Mouse (Mus musculus): ENCODE measurements around the gene Arfgef3. TPM values are rescaled to one million over a fixed set of nuclear protein-coding genes. Genes with fewer than 3 reads are reported as not detected.
A peak's percentile ranks its signal among the peaks of the same experiment; 100 is the strongest.

The Arfgef3 gene
- polyA plus RNA-seq, 1 experiment from 2014 or later, result 0.05 TPM

- Histone ChIP-seq H3K27ac (ENCODE audit: low read length) (no peak overlapping the region), H3K9ac (ENCODE audit: low read depth, low read length) (no peak overlapping the region), H3K4me1 (ENCODE audit: control insufficient read depth, low read depth, low read length) (no peaks in the 10 kb centered on the region), H3K9me3 (replicated peaks; ENCODE audit: control insufficient read depth, low read length) (no peaks in the 10 kb centered on the region), H3K36me3 (ENCODE audit: control insufficient read depth, insufficient read depth) (no peaks in the 10 kb centered on the region), H3K4me2 (ENCODE audit: low read depth, low read length) (no peak overlapping the region), H3K27me3 (ENCODE audit: control insufficient read depth, insufficient read depth, low read depth, low read length) (no peaks in the 10 kb centered on the region), H3K4me3 (ENCODE audit: low read depth, low read length) (no peak overlapping the region)
- no peak for ATAC-seq (ENCODE audit: low read depth)
- WGBS (ENCODE audit: insufficient replicate concordance), result 58% methylated on average over 2 of the region's 2 CpGs
These were observed 43.6 kb downstream of the Arfgef3 start for GRCm38 (mm10) chr10:18700117-18700516.

- H3K27ac ChIP-seq (ENCODE audit: low read length), result no peak overlapping the region
- H3K9me3 ChIP-seq (replicated peaks; ENCODE audit: control insufficient read depth, low read length), result no peaks in the 10 kb centered on the region
- no peak overlapping the region for H3K4me2 ChIP-seq (ENCODE audit: low read depth, low read length)
- no peak for ATAC-seq (ENCODE audit: low read depth)
- no peak overlapping the region for H3K9ac ChIP-seq (ENCODE audit: low read depth, low read length)
- no peaks in the 10 kb centered on the region for H3K4me1 ChIP-seq (ENCODE audit: control insufficient read depth, low read depth, low read length)
- WGBS (ENCODE audit: insufficient replicate concordance), result 63% methylated on average over 2 of the region's 2 CpGs
- no peaks in the 10 kb centered on the region for H3K27me3 ChIP-seq (ENCODE audit: control insufficient read depth, insufficient read depth, low read depth, low read length)
- no peak overlapping the region for H3K4me3 ChIP-seq (ENCODE audit: low read depth, low read length)
- no peaks in the 10 kb centered on the region for H3K36me3 ChIP-seq (ENCODE audit: control insufficient read depth, insufficient read depth)
These were observed 44.6 kb downstream of the Arfgef3 start for GRCm38 (mm10) chr10:18699151-18699550.

- ATAC-seq (ENCODE audit: low read depth), result no peak
- Histone ChIP-seq H3K9me3 (replicated peaks; ENCODE audit: control insufficient read depth, low read length) (no peaks in the 10 kb centered on the region), H3K27ac (ENCODE audit: low read length) (no peak overlapping the region), H3K4me3 (ENCODE audit: low read depth, low read length) (no peak overlapping the region), H3K4me1 (ENCODE audit: control insufficient read depth, low read depth, low read length) (no peaks in the 10 kb centered on the region), H3K9ac (ENCODE audit: low read depth, low read length) (no peak overlapping the region), H3K27me3 (ENCODE audit: control insufficient read depth, insufficient read depth, low read depth, low read length) (no peaks in the 10 kb centered on the region), H3K36me3 (ENCODE audit: control insufficient read depth, insufficient read depth) (no peaks in the 10 kb centered on the region), H3K4me2 (ENCODE audit: low read depth, low read length) (no peak overlapping the region)
- 67% methylated on average over 6 of the region's 6 CpGs for WGBS (ENCODE audit: insufficient replicate concordance)
These were observed 47.3 kb downstream of the Arfgef3 start for GRCm38 (mm10) chr10:18696461-18696860.

- 47% methylated on average over 2 of the region's 2 CpGs for WGBS (ENCODE audit: insufficient replicate concordance)
- Histone ChIP-seq H3K27ac (ENCODE audit: low read length) (no peak overlapping the region), H3K4me1 (ENCODE audit: control insufficient read depth, low read depth, low read length) (no peaks in the 10 kb centered on the region; the same call in 1 of the 2 replicates), H3K36me3 (ENCODE audit: control insufficient read depth, insufficient read depth) (no peaks in the 10 kb centered on the region), H3K9ac (ENCODE audit: low read depth, low read length) (no peak overlapping the region), H3K4me2 (ENCODE audit: low read depth, low read length) (no peak overlapping the region), H3K4me3 (ENCODE audit: low read depth, low read length) (no peak overlapping the region), H3K27me3 (ENCODE audit: control insufficient read depth, insufficient read depth, low read depth, low read length) (no peaks in the 10 kb centered on the region), H3K9me3 (replicated peaks; ENCODE audit: control insufficient read depth, low read length) (no peaks in the 10 kb centered on the region)
- no peak for ATAC-seq (ENCODE audit: low read depth)
These were observed 55.5 kb downstream of the Arfgef3 start for GRCm38 (mm10) chr10:18688234-18688633.

DNA sequence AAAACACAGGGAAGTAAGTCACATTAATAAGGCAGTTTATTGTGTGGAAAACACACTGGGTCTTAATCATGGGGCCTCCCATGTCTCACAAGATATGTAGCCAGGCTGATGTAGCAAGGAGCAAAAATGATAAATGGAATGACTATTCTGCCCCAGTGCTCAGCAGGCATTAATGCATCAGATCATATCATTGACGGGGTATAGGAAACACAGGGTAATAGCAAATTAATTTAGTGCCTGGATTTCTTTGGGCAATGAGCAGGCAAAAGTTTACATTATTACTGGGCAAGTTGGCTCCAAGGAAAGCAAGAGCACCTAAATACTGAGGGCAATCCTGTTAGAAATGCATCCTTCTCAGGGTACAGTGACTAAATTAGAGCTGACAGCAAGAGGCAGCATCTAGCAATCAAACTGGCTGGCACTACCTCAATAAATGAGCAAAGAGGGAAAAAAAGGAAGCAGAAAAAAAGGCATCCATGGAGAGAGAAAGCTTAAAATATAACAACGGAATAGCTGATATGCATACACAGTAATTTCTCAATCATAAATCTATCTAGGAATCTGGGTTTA, 62.3 kb downstream of the Arfgef3 start:
- peak overlapping the region; percentile 59 for H3K27ac ChIP-seq (ENCODE audit: low read length)
- no peak overlapping the region for H3K9ac ChIP-seq (ENCODE audit: low read depth, low read length)
- no peaks in the 10 kb centered on the region for H3K27me3 ChIP-seq (ENCODE audit: control insufficient read depth, insufficient read depth, low read depth, low read length)
- H3K4me2 ChIP-seq (ENCODE audit: low read depth, low read length), result no peak overlapping the region
- no peaks in the 10 kb centered on the region for H3K4me1 ChIP-seq (ENCODE audit: control insufficient read depth, low read depth, low read length)
- H3K36me3 ChIP-seq (ENCODE audit: control insufficient read depth, insufficient read depth), result no peaks in the 10 kb centered on the region
- 63% methylated on average over 2 of the region's 2 CpGs for WGBS (ENCODE audit: insufficient replicate concordance)
- H3K9me3 ChIP-seq (replicated peaks; ENCODE audit: control insufficient read depth, low read length), result no peaks in the 10 kb centered on the region
- no peak for ATAC-seq (ENCODE audit: low read depth)
- H3K4me3 ChIP-seq (ENCODE audit: low read depth, low read length), result no peak overlapping the region

GRCm38 (mm10) chr10:18680661-18681384, 62.9 kb downstream of the Arfgef3 start:
- peak; percentile 56 for ATAC-seq (ENCODE audit: low read depth)

DNA sequence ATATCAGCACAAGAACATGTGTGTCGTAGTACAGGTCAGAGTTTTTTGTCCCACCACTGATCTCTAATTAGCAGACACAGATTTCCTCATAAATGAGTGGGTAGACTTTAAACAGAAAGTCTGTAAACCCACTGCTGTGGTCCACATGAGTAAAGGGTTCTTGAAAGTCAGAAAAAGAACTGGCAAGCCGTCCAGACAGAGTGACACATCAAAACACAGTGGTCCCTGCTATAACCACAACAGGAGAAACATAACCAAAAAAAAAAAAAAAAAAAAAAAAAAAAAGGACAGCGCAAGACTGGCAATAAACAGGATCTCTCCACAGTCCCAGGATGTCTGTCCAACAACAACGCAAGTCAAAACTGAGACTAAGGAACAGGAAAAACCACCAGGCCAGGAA, 64.9 kb downstream of the Arfgef3 start:
- no peak for ATAC-seq (ENCODE audit: low read depth)
- Histone ChIP-seq H3K36me3 (ENCODE audit: control insufficient read depth, insufficient read depth) (no peaks in the 10 kb centered on the region), H3K9me3 (replicated peaks; ENCODE audit: control insufficient read depth, low read length) (no peaks in the 10 kb centered on the region), H3K27ac (ENCODE audit: low read length) (no peak overlapping the region), H3K27me3 (ENCODE audit: control insufficient read depth, insufficient read depth, low read depth, low read length) (no peaks in the 10 kb centered on the region), H3K4me2 (ENCODE audit: low read depth, low read length) (no peak overlapping the region), H3K4me1 (ENCODE audit: control insufficient read depth, low read depth, low read length) (no peaks in the 10 kb centered on the region), H3K4me3 (ENCODE audit: low read depth, low read length) (no peak overlapping the region), H3K9ac (ENCODE audit: low read depth, low read length) (no peak overlapping the region)
- 48% methylated on average over 4 of the region's 4 CpGs for WGBS (ENCODE audit: insufficient replicate concordance)

More at GRCm38 (mm10) chr10:18680661-18681384, 62.9 kb downstream of the Arfgef3 start:
- no peak overlapping the region for H3K4me2 ChIP-seq (ENCODE audit: low read depth, low read length)
- no peaks in the 10 kb centered on the region for H3K27me3 ChIP-seq (ENCODE audit: control insufficient read depth, insufficient read depth, low read depth, low read length)
- no peaks in the 10 kb centered on the region for H3K36me3 ChIP-seq (ENCODE audit: control insufficient read depth, insufficient read depth)
- H3K9me3 ChIP-seq (replicated peaks; ENCODE audit: control insufficient read depth, low read length), result no peaks in the 10 kb centered on the region
- H3K27ac ChIP-seq (ENCODE audit: low read length), result peak overlapping the region; percentile 59
- H3K4me1 ChIP-seq (ENCODE audit: control insufficient read depth, low read depth, low read length), result no peaks in the 10 kb centered on the region
- H3K4me3 ChIP-seq (ENCODE audit: low read depth, low read length), result no peak overlapping the region
- H3K9ac ChIP-seq (ENCODE audit: low read depth, low read length), result no peak overlapping the region
- 40% methylated on average over 3 of the region's 3 CpGs for WGBS (ENCODE audit: insufficient replicate concordance)

GRCm38 (mm10) chr10:18664794-18665193, 79.0 kb downstream of the Arfgef3 start:
- Histone ChIP-seq H3K4me2 (ENCODE audit: low read depth, low read length) (no peak overlapping the region), H3K9ac (ENCODE audit: low read depth, low read length) (no peak overlapping the region), H3K36me3 (ENCODE audit: control insufficient read depth, insufficient read depth) (no peaks in the 10 kb centered on the region), H3K4me1 (ENCODE audit: control insufficient read depth, low read depth, low read length) (no peaks in the 10 kb centered on the region), H3K27ac (ENCODE audit: low read length) (no peak overlapping the region), H3K4me3 (ENCODE audit: low read depth, low read length) (no peak overlapping the region), H3K27me3 (ENCODE audit: control insufficient read depth, insufficient read depth, low read depth, low read length) (no peaks in the 10 kb centered on the region), H3K9me3 (replicated peaks; ENCODE audit: control insufficient read depth, low read length) (no peaks in the 10 kb centered on the region)
- 79% methylated on average over 11 of the region's 11 CpGs for WGBS (ENCODE audit: insufficient replicate concordance)
- no peak for ATAC-seq (ENCODE audit: low read depth)

DNA sequence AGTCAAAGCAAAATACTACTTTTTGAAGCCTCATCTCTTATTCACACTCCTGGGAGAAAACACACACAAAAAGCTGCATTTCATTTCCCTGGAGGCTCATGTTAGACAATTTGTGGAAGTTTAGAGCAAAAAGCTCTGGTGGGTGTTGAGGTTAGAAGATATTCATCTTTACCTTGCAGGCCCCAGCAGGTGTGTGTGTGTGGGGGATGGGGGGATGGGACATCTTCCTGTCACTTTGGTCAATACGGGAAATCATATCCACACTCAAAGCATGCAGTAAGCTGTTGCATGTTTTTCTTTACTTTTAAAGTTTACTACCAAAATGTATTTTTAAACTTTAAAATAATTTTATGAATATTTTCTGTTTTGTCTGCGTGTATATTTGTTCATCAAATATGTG, 79.7 kb downstream of the Arfgef3 start:
- no peaks in the 10 kb centered on the region for H3K4me1 ChIP-seq (ENCODE audit: control insufficient read depth, low read depth, low read length)
- WGBS (ENCODE audit: insufficient replicate concordance), result 55% methylated on average over 2 of the region's 2 CpGs
- no peak overlapping the region for H3K27ac ChIP-seq (ENCODE audit: low read length)
- H3K9me3 ChIP-seq (replicated peaks; ENCODE audit: control insufficient read depth, low read length), result no peaks in the 10 kb centered on the region
- no peaks in the 10 kb centered on the region for H3K36me3 ChIP-seq (ENCODE audit: control insufficient read depth, insufficient read depth)
- no peak overlapping the region for H3K4me2 ChIP-seq (ENCODE audit: low read depth, low read length)
- no peaks in the 10 kb centered on the region for H3K27me3 ChIP-seq (ENCODE audit: control insufficient read depth, insufficient read depth, low read depth, low read length)
- H3K4me3 ChIP-seq (ENCODE audit: low read depth, low read length), result no peak overlapping the region
- no peak overlapping the region for H3K9ac ChIP-seq (ENCODE audit: low read depth, low read length)
- no peak for ATAC-seq (ENCODE audit: low read depth)
